Mouse (Mus musculus) liver, embryonic 16.5 days (tissue): ENCODE data around the gene Asphd2. TPM values are rescaled to one million over a fixed set of nuclear protein-coding genes. Genes with fewer than 3 reads are reported as not detected.
"Not testable (repeated sequence)": the region's sequence is repeated elsewhere in the genome, so short reads cannot be mapped to it uniquely, and the experiment has no call there.

Experiments used
- ATAC-seq: fragments of 200-750 bp; cut with Nextera tagmentation; 2 replicates; pipeline ENCODE4 v1.8.0; 2017; ENCODE audit warnings: low read depth, mild to moderate bottlenecking, moderate number of reproducible peaks, moderate library complexity
- H3K27ac ChIP-seq: fragments of 300-500 bp; sonication (generic); 2 replicates; pipeline ENCODE4 v1.5.1; 2014; ENCODE audit warnings: mild to moderate bottlenecking, low read length
- H3K27me3 ChIP-seq: fragments of 300-500 bp; sonication (generic); 2 replicates; pipeline ENCODE4 v1.6.1; 2014; ENCODE audit warnings: low read depth, low read length, mixed read lengths; ENCODE audit not compliant: control insufficient read depth, insufficient read depth
- H3K36me3 ChIP-seq: fragments of 300-500 bp; sonication (generic); 2 replicates; pipeline ENCODE4 v1.6.1; 2014; ENCODE audit warnings: mild to moderate bottlenecking; ENCODE audit not compliant: control insufficient read depth, insufficient read depth
- H3K4me1 ChIP-seq: fragments of 300-500 bp; sonication (generic); 2 replicates; pipeline ENCODE4 v1.6.1; 2014; ENCODE audit warnings: low read depth, low read length, mixed read lengths; ENCODE audit not compliant: control insufficient read depth
- H3K4me2 ChIP-seq: fragments of 300-500 bp; sonication (generic); 2 replicates; pipeline ENCODE4 v1.6.1; 2014; ENCODE audit warnings: low read depth, low read length, mixed read lengths
- H3K4me3 ChIP-seq: fragments of 300-500 bp; sonication (generic); 2 replicates; pipeline ENCODE4 v1.5.1; 2014; ENCODE audit warnings: low read depth, mild to moderate bottlenecking, low read length
- H3K9ac ChIP-seq: fragments of 300-500 bp; sonication (generic); 2 replicates; pipeline ENCODE4 v1.6.1; 2014; ENCODE audit warnings: low read depth, low read length
- H3K9me3 ChIP-seq: fragments of 300-500 bp; sonication (generic); replicated peaks from 2 replicates; pipeline ENCODE4 v1.6.1; 2016; ENCODE audit warnings: low read length; ENCODE audit not compliant: control insufficient read depth
- WGBS: fragments of 180-500 bp; shearing (Covaris S2); extraction: QIAGEN DNeasy Blood & Tissue Kit; methylation state at CpG from one replicate; pipeline ENCODE4 v1.1.7; 2014; ENCODE audit not compliant: insufficient replicate concordance; 5-methylcytosine and 5-hydroxymethylcytosine counted together
- polyA plus RNA-seq: library from polyadenylated mRNA; unstranded; fragments of >200 nt; fragmentation: Nextera tagmentation; extraction: Ambion mirVana; gene quantifications from 2 replicates; pipeline ENCODE4 v1.2.1, GENCODE M21; 2015

Asphd2 gene
- polyA plus RNA-seq, 1 experiment from 2014 or later = not detected

GRCm38 (mm10) chr5:112418023-112418422 lies 23.4 kb upstream of the Asphd2 start:
- Histone ChIP-seq H3K4me1 (no peaks in the 10 kb centered on the region), H3K4me3 (no peak overlapping the region), H3K9me3 (no peaks in the 10 kb centered on the region), H3K4me2 (no peak overlapping the region), H3K27me3 (no peaks in the 10 kb centered on the region; the same call in 1 of the 2 replicates), H3K36me3 (no peaks in the 10 kb centered on the region), H3K9ac (no peak overlapping the region), H3K27ac (no peak overlapping the region)
- 43% methylated on average over 4 of the region's 4 CpGs for WGBS
- ATAC-seq = no peak

GRCm38 (mm10) chr5:112416673-112417072 lies 22.0 kb upstream of the Asphd2 start:
- no peaks in the 10 kb centered on the region for H3K36me3 ChIP-seq
- no peak overlapping the region for H3K9ac ChIP-seq
- no peaks in the 10 kb centered on the region for H3K4me1 ChIP-seq
- no peaks in the 10 kb centered on the region; the same call in 1 of the 2 replicates for H3K9me3 ChIP-seq
- WGBS = 59% methylated on average over 5 of the region's 5 CpGs
- H3K27me3 ChIP-seq = no peaks in the 10 kb centered on the region; the same call in 1 of the 2 replicates
- ATAC-seq = no peak
- H3K4me3 ChIP-seq = no peak overlapping the region
- no peak overlapping the region for H3K27ac ChIP-seq
- no peak overlapping the region for H3K4me2 ChIP-seq

DNA sequence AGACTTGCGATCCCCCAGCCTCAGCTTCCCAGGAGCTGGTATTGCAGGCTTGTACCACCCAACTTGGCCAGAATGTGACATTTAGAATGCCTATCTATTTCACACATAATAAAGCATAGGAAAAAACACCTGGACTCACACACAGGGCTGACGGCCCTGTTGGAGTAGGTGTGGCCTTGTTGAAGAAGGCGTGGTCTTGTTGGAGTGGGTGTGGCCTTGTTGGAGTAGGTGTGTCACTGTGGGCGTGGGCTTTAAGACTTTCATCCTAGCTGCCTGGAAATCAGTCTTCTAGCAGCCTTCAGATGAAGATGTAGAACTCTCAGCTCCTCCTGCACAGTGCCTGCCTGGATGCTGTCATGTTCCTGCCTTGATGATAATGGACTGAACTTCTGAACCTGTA lies 18.1 kb upstream of the Asphd2 start:
- H3K27me3 ChIP-seq, H3K9me3 ChIP-seq, H3K27ac ChIP-seq, H3K4me3 ChIP-seq, H3K36me3 ChIP-seq, H3K4me2 ChIP-seq, ATAC-seq, H3K9ac ChIP-seq, H3K4me1 ChIP-seq: not testable (repeated sequence)
- 57% methylated on average over 4 of the region's 4 CpGs for WGBS

- WGBS = 16% methylated on average over 19 of the region's 19 CpGs
- H3K4me3 ChIP-seq = no peak overlapping the region
- no peak overlapping the region for H3K4me2 ChIP-seq
- no peaks in the 10 kb centered on the region for H3K36me3 ChIP-seq
- no peaks in the 10 kb centered on the region; the same call in 1 of the 2 replicates for H3K9me3 ChIP-seq
- no peak overlapping the region for H3K9ac ChIP-seq
- H3K27ac ChIP-seq = no peak overlapping the region
- ATAC-seq = no peak
- no peaks in the 10 kb centered on the region for H3K4me1 ChIP-seq
- no peaks in the 10 kb centered on the region; the same call in 1 of the 2 replicates for H3K27me3 ChIP-seq
These were observed 17.1 kb upstream of the Asphd2 start for GRCm38 (mm10) chr5:112411514-112412335.

- 39% methylated on average over 11 of the region's 11 CpGs for WGBS
- Histone ChIP-seq H3K4me3 (no peak overlapping the region), H3K4me1 (no peaks in the 10 kb centered on the region), H3K36me3 (no peaks in the 10 kb centered on the region), H3K27ac (no peak overlapping the region), H3K4me2 (no peak overlapping the region), H3K27me3 (no peaks in the 10 kb centered on the region; the same call in 1 of the 2 replicates), H3K9me3 (no peaks in the 10 kb centered on the region; the same call in 1 of the 2 replicates), H3K9ac (no peak overlapping the region)
- ATAC-seq = no peak
These were observed 16.4 kb upstream of the Asphd2 start for GRCm38 (mm10) chr5:112411072-112411471.

- H3K27me3 ChIP-seq = no peaks in the 10 kb centered on the region; the same call in 1 of the 2 replicates
- H3K4me1 ChIP-seq = no peaks in the 10 kb centered on the region
- no peak for ATAC-seq
- H3K4me2 ChIP-seq = no peak overlapping the region
- no peak overlapping the region for H3K27ac ChIP-seq
- H3K9ac ChIP-seq = no peak overlapping the region
- 53% methylated on average over 5 of the region's 5 CpGs for WGBS
- H3K4me3 ChIP-seq = no peak overlapping the region
- no peaks in the 10 kb centered on the region for H3K36me3 ChIP-seq
- no peaks in the 10 kb centered on the region; the same call in 1 of the 2 replicates for H3K9me3 ChIP-seq
These were observed 14.6 kb upstream of the Asphd2 start for GRCm38 (mm10) chr5:112409274-112409673.

DNA sequence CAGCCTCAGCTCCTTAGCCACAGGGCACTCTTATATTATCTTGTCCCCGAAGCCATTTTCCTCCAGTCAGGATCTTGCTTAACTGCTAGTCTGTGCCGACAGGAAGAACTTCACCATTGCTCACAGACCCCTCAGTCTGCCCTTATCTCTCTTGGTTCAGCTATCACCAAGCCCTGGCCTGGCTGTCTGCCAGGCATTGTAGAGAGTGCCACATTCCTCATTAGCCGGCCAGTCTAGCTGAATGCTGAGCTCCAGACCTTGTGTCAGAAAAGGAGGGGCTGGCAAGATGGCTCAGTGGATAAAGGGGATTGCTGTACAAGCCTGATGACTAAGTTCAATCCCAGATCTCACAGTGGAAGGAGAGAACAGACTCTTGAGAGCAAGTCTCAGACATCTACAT lies 11.4 kb upstream of the Asphd2 start:
- 30% methylated on average over 3 of the region's 3 CpGs for WGBS
- Histone ChIP-seq H3K4me3 (no peak overlapping the region), H3K27me3 (no peaks in the 10 kb centered on the region), H3K36me3 (no peaks in the 10 kb centered on the region), H3K4me2 (no peak overlapping the region), H3K9me3 (no peaks in the 10 kb centered on the region), H3K9ac (no peak overlapping the region), H3K4me1 (no peaks in the 10 kb centered on the region), H3K27ac (no peak overlapping the region)
- no peak for ATAC-seq

- ATAC-seq = no peak
These were observed 7.8 kb upstream of the Asphd2 start for GRCm38 (mm10) chr5:112402437-112402836.

DNA sequence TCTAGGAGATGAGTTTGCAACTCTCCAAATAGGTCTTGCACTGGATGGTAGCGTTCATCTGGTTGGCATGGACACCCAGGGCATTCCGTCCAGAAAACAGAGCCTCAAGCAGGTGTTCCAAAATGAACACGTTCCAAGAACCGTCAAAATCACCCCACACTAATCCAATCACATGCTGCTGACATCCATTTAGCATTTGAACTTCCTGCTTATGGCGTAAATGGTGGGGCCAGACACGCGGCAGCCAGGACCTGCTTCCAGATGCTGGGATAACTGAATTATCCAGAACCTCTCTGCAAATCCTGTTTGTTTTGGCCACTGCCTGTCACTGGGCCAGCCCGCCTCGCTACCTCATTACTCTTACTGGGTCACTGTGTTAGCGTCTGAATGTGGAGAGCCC lies 4.6 kb upstream of the Asphd2 start:
- Histone ChIP-seq H3K4me2 (no peak overlapping the region), H3K36me3 (no peaks in the 10 kb centered on the region), H3K9me3 (no peaks in the 10 kb centered on the region), H3K4me3 (no peak overlapping the region), H3K27ac (no peak overlapping the region), H3K4me1 (no peaks in the 10 kb centered on the region), H3K9ac (no peak overlapping the region), H3K27me3 (peaks cover 19% of the 10 kb centered on the region)
- ATAC-seq = no peak
- 56% methylated on average over 10 of the region's 10 CpGs for WGBS

More at GRCm38 (mm10) chr5:112402437-112402836, 7.8 kb upstream of the Asphd2 start:
- Histone ChIP-seq H3K9ac (no peak overlapping the region), H3K4me2 (no peak overlapping the region), H3K9me3 (no peaks in the 10 kb centered on the region), H3K27ac (no peak overlapping the region), H3K4me1 (no peaks in the 10 kb centered on the region), H3K36me3 (no peaks in the 10 kb centered on the region), H3K4me3 (no peak overlapping the region), H3K27me3 (no peaks in the 10 kb centered on the region)
- WGBS = 45% methylated on average over 3 of the region's 3 CpGs
